Mouse (Mus musculus) cortical plate, adult 2 months (tissue): ENCODE measurements around the gene Slc8a1.

Experiments used
- CTCF ChIP-seq: fragments of 200-500 bp; IDR thresholded peaks from 2 replicates; pipeline ENCODE4 v1.5.1; 2011; ENCODE audit warnings: mild to moderate bottlenecking, control low read depth, low read length; ENCODE audit not compliant: insufficient read depth; ENCODE audit errors: extremely low read depth
- POLR2A ChIP-seq: fragments of 200-500 bp; IDR thresholded peaks from 2 replicates; pipeline ENCODE4 v1.6.1; 2011; ENCODE audit warnings: mild to moderate bottlenecking, low read length, control low read depth; ENCODE audit not compliant: insufficient read depth; ENCODE audit errors: extremely low read depth

DNA sequence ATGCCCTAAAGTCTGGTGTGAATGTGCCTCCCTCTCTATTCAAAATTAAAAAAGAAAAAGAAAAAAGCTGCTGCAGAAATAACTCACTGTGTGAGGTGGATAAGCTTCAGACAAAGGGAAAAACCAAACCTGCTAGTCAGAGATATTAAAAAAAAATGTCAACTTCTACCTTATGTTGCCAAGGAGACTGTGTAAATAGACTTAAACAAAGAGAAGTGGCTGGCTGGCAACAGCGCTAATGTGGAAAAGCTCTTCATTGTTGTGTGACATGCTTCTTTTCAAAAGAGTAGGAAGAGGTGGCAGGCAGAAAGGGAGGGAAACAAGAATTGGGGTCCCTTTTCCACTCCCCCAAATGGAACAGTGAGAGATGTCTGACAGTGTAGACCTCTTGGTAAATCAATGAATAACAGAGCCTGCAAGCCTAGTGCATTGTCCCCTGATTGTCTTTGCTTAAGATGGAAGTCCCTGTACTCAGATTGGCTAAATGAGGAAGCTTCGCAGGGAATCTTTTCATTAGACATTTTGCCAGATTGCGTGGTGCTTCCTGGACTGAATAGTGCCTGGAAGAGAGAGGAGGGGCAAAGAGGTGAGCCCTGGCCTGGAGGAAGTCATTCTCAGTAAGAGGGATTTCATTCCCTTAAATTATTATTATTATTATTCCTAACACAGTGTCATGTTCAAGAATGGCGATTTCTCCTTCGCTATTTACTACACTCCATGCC is 237.3 kb downstream of the Slc8a1 start:
- TF ChIP-seq CTCF: no peak
- TF ChIP-seq POLR2A: no peak
